Mouse (Mus musculus) pancreas, adult 10 weeks (tissue): Measurements from ENCODE around the gene Vmn1r107. TPM values are rescaled to one million over a fixed set of nuclear protein-coding genes. Genes with fewer than 3 reads are reported as not detected.

Source experiments
- polyA plus RNA-seq: library from polyadenylated mRNA; stranded (reverse); fragments of 350-450 nt; fragmentation: Illumina TruSeq; extraction: RNeasy Lipid Tissue Mini Kit (QIAGEN cat#74804); gene quantifications from one replicate; pipeline ENCODE4 v1.2.3, GENCODE M21; 2015; ENCODE audit warnings: low read depth, low replicate concordance; ENCODE audit not compliant: insufficient read depth

Vmn1r107 gene
- polyA plus RNA-seq, result not detected

GRCm38 (mm10) chr7:20668618-20669017 is at the start of gene Vmn1r107:
Vmn1r107 (plus strand) TSS chr7:20668918.

GRCm38 (mm10) chr7:20703116-20703515 is 34.4 kb downstream of the Vmn1r107 start, which contains the start of gene Vmn1r111:
Vmn1r111 (minus strand) TSS chr7:20703216.

Other genes with a start within 250 kb of the Vmn1r107 start
- not detected for gene Vmn1r101, start 226.3 kb upstream of the Vmn1r107 start, polyA plus RNA-seq
- not detected for gene Gm10670, start 194.0 kb upstream of the Vmn1r107 start, polyA plus RNA-seq
- not detected for gene Vmn1r103, start 158.4 kb upstream of the Vmn1r107 start, polyA plus RNA-seq
- not detected for gene Vmn1r104, start 135.1 kb upstream of the Vmn1r107 start, polyA plus RNA-seq
- gene Gm5726, start 123.2 kb upstream of the Vmn1r107 start, polyA plus RNA-seq, result not detected
- not detected for gene Gm4141, start 92.7 kb upstream of the Vmn1r107 start, polyA plus RNA-seq
- not detected for gene Gm4513, start 69.9 kb upstream of the Vmn1r107 start, polyA plus RNA-seq
- not detected for gene Vmn1r111, start 34.3 kb downstream of the Vmn1r107 start, polyA plus RNA-seq
- gene Gm10668, start 61.7 kb downstream of the Vmn1r107 start, polyA plus RNA-seq, result not detected
- not detected for gene Vmn1r112, start 102.3 kb downstream of the Vmn1r107 start, polyA plus RNA-seq
- not detected for gene Vmn1r113, start 118.4 kb downstream of the Vmn1r107 start, polyA plus RNA-seq
- not detected for gene Vmn1r114, start 143.3 kb downstream of the Vmn1r107 start, polyA plus RNA-seq
- not detected for gene Vmn1r115, start 176.1 kb downstream of the Vmn1r107 start, polyA plus RNA-seq
- gene Vmn1r116, start 203.3 kb downstream of the Vmn1r107 start, polyA plus RNA-seq, result not detected
- gene Vmn1r117, start 215.2 kb downstream of the Vmn1r107 start, polyA plus RNA-seq, result not detected
- not detected for gene Vmn1r118, start 243.4 kb downstream of the Vmn1r107 start, polyA plus RNA-seq